Mouse (Mus musculus) forebrain, embryonic 14.5 days (tissue): ENCODE data around the gene Timm22. TPM values are rescaled to one million over a fixed set of nuclear protein-coding genes. Genes with fewer than 3 reads are reported as not detected.

Experiments used
- ATAC-seq: fragments of 200-750 bp; cut with Nextera tagmentation; 2 replicates; pipeline ENCODE4 v1.8.0; 2017; ENCODE audit warnings: mild to moderate bottlenecking, moderate library complexity
- DNase-seq: peaks from one replicate; pipeline ENCODE4 v3.0.0-alpha.2; 2015; ENCODE audit warnings: low spot score
- H3K27ac ChIP-seq: fragments of 300-500 bp; sonication (generic); 2 replicates; pipeline ENCODE4 v1.5.1; 2014; ENCODE audit warnings: low read depth, mild to moderate bottlenecking, control low read depth, low read length, moderate library complexity
- H3K27me3 ChIP-seq: fragments of 300-500 bp; sonication (generic); replicated peaks from 2 replicates; pipeline ENCODE4 v1.6.1; 2014; ENCODE audit warnings: low read length, control low read depth, mixed read lengths; ENCODE audit not compliant: control insufficient read depth, insufficient read depth
- H3K36me3 ChIP-seq: fragments of 300-500 bp; sonication (generic); 2 replicates; pipeline ENCODE4 v1.6.1; 2014; ENCODE audit warnings: low read length, control low read depth; ENCODE audit not compliant: control insufficient read depth, insufficient read depth
- H3K4me1 ChIP-seq: fragments of 300-500 bp; sonication (generic); 2 replicates; pipeline ENCODE4 v1.6.1; 2014; ENCODE audit warnings: antibody characterized with exemption, low read length, control low read depth; ENCODE audit not compliant: control insufficient read depth, insufficient read depth
- H3K4me2 ChIP-seq: fragments of 300-500 bp; sonication (generic); 2 replicates; pipeline ENCODE4 v1.6.1; 2014; ENCODE audit warnings: mild to moderate bottlenecking, control low read depth, low read length
- H3K4me3 ChIP-seq: fragments of 300-500 bp; sonication (generic); 2 replicates; pipeline ENCODE4 v1.5.1; 2014; ENCODE audit warnings: low read depth, low read length, control low read depth
- H3K9ac ChIP-seq: fragments of 300-500 bp; sonication (generic); 2 replicates; pipeline ENCODE4 v1.6.1; 2014; ENCODE audit warnings: mild to moderate bottlenecking, low read length, control low read depth, moderate library complexity
- H3K9me3 ChIP-seq: fragments of 300-500 bp; sonication (generic); replicated peaks from 2 replicates; pipeline ENCODE4 v1.6.1; 2016; ENCODE audit warnings: low read length, control low read depth, mixed read lengths; ENCODE audit not compliant: control insufficient read depth
- WGBS: fragments of 180-500 bp; shearing (Covaris S2); extraction: QIAGEN DNeasy Blood & Tissue Kit; methylation state at CpG from one replicate; pipeline ENCODE4 v1.1.7; 2014; 5-methylcytosine and 5-hydroxymethylcytosine counted together
- polyA plus RNA-seq: library from polyadenylated mRNA; unstranded; fragments of >200 nt; fragmentation: Nextera tagmentation; extraction: Ambion mirVana; gene quantifications from 2 replicates; pipeline ENCODE4 v1.2.1, GENCODE M21; 2014

The Timm22 gene
- polyA plus RNA-seq, 1 experiment from 2014 or later = 125 TPM

GRCm38 (mm10) chr11:76398312-76398797, 8.4 kb upstream of the Timm22 start:
- DNase-seq (peak; percentile 45), ATAC-seq (peak; percentile 59)
- peak overlapping the region; percentile 82 for H3K9ac ChIP-seq
- no peaks in the 10 kb centered on the region for H3K36me3 ChIP-seq
- H3K9me3 ChIP-seq = no peaks in the 10 kb centered on the region
- no peaks in the 10 kb centered on the region for H3K27me3 ChIP-seq
- H3K4me2 ChIP-seq = peak overlapping the region; percentile 76
- H3K4me3 ChIP-seq = peak overlapping the region; percentile 83
- peak overlapping the region; percentile 82 for H3K27ac ChIP-seq
- peaks cover 10% of the 10 kb centered on the region for H3K4me1 ChIP-seq
- WGBS = under 1% methylated on average over 27 of the region's 33 CpGs

GRCm38 (mm10) chr11:76398798-76399586, 7.8 kb upstream of the Timm22 start, which contains the start of gene Nxn:
Nxn (minus strand) TSS chr11:76399140.
- Histone ChIP-seq H3K36me3 (no peaks in the 10 kb centered on the region), H3K9me3 (no peaks in the 10 kb centered on the region), H3K4me3 (peak within 1 kb of the TSS; percentile 83), H3K4me1 (peaks cover 10% of the 10 kb centered on the region), H3K4me2 (peak within 1 kb of the TSS; percentile 76), H3K27ac (peak within 1 kb of the TSS; percentile 82), H3K9ac (peak within 1 kb of the TSS; percentile 82), H3K27me3 (no peaks in the 10 kb centered on the region)
- DNase-seq (peak; percentile 90), ATAC-seq (peak; percentile 91)
- under 1% methylated on average over 43 of the region's 70 CpGs for WGBS

GRCm38 (mm10) chr11:76399587-76400330, 7.0 kb upstream of the Timm22 start:
- H3K9ac ChIP-seq = no peak overlapping the region; the same call in 1 of the 2 replicates
- peak; percentile 87 for DNase-seq
- H3K27ac ChIP-seq = no peak overlapping the region; the same call in 1 of the 2 replicates
- H3K4me1 ChIP-seq = peaks cover 10% of the 10 kb centered on the region
- no peaks in the 10 kb centered on the region for H3K36me3 ChIP-seq
- H3K27me3 ChIP-seq = no peaks in the 10 kb centered on the region
- peak; percentile 19; the same call in 1 of the 2 replicates for ATAC-seq
- H3K9me3 ChIP-seq = no peaks in the 10 kb centered on the region
- peak overlapping the region; percentile 83; the same call in 1 of the 2 replicates for H3K4me3 ChIP-seq
- H3K4me2 ChIP-seq = peak overlapping the region; percentile 76
- WGBS = 9% methylated on average over 11 of the region's 11 CpGs

DNA sequence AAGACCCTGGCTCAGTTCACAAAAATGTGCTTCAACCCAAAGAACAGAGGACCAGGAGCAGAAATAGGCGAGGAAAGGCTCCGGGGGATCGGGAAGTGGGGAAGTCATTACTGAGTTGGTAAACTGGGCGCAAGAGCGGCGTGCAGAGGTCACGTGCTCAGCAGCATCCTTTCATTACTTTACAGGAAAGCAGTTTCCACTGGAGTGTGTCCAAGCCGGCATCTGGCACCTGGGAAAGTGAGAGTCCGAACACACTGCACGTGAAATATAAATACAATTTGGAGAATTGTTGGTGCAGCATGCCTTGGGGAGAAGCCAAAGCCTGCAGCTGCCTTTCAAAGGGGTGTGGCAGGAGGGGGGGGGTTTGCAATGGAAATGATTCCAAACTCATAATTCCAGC, 5.4 kb upstream of the Timm22 start:
- Histone ChIP-seq H3K9ac (no peak overlapping the region; the same call in 1 of the 2 replicates), H3K4me2 (no peak overlapping the region), H3K4me3 (no peak overlapping the region), H3K4me1 (peaks cover 10% of the 10 kb centered on the region), H3K27ac (no peak overlapping the region), H3K27me3 (no peaks in the 10 kb centered on the region), H3K36me3 (no peaks in the 10 kb centered on the region), H3K9me3 (no peaks in the 10 kb centered on the region)
- no peak for ATAC-seq
- peak; percentile 71 for DNase-seq
- 50% methylated on average over 10 of the region's 10 CpGs for WGBS

DNA sequence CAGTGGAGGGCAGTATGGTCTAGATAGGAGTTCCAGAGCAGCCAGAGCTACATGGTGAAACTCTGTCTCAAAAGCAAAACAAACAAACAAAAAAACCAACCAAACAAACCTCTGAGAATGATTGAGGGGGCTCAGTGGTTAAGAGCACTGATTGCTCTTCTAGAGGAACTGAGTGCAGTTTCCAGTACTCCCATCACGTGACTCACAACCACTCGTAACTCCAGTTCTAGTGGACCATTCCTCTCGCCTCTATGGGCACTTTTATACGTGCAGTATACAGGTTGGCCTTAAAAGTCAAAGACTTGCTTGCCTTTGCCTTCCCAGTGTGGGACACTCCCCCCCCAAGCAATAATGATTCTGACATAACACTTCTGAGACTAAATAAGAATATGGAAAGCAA, 1.6 kb upstream of the Timm22 start:
- ATAC-seq (no peak), DNase-seq (no peak)

GRCm38 (mm10) chr11:76405626-76406264, 1.0 kb upstream of the Timm22 start:
- Histone ChIP-seq H3K4me3 (no peak overlapping the region), H3K36me3 (no peaks in the 10 kb centered on the region), H3K4me2 (no peak overlapping the region), H3K4me1 (0 out of 2 replicates have a peak, but pooled peaks cover 2% of the 10 kb centered on the region), H3K9me3 (no peaks in the 10 kb centered on the region), H3K27ac (no peak overlapping the region), H3K9ac (no peak overlapping the region), H3K27me3 (no peaks in the 10 kb centered on the region)
- ATAC-seq (no peak), DNase-seq (no peak)
- 87% methylated on average over 5 of the region's 5 CpGs for WGBS

More for the DNA sequence above, 1.6 kb upstream of the Timm22 start:
- 65% methylated on average over 4 of the region's 4 CpGs for WGBS
- H3K27ac ChIP-seq = no peak overlapping the region
- no peak overlapping the region for H3K4me3 ChIP-seq
- 0 out of 2 replicates have a peak, but pooled peaks cover 2% of the 10 kb centered on the region for H3K4me1 ChIP-seq
- no peaks in the 10 kb centered on the region for H3K9me3 ChIP-seq
- no peaks in the 10 kb centered on the region for H3K27me3 ChIP-seq
- H3K4me2 ChIP-seq = no peak overlapping the region
- no peak overlapping the region for H3K9ac ChIP-seq
- H3K36me3 ChIP-seq = no peaks in the 10 kb centered on the region

GRCm38 (mm10) chr11:76410826-76411225, 4.1 kb downstream of the Timm22 start:
- no peaks in the 10 kb centered on the region for H3K9me3 ChIP-seq
- H3K36me3 ChIP-seq = peaks cover 28% of the 10 kb centered on the region
- 0 out of 2 replicates have a peak, but pooled peaks cover 2% of the 10 kb centered on the region for H3K4me1 ChIP-seq
- no peak for ATAC-seq
- 67% methylated on average over 12 of the region's 12 CpGs for WGBS
- peak; percentile 76 for DNase-seq
- H3K9ac ChIP-seq = no peak overlapping the region
- H3K4me3 ChIP-seq = no peak overlapping the region
- H3K4me2 ChIP-seq = no peak overlapping the region
- no peaks in the 10 kb centered on the region for H3K27me3 ChIP-seq
- no peak overlapping the region for H3K27ac ChIP-seq

DNA sequence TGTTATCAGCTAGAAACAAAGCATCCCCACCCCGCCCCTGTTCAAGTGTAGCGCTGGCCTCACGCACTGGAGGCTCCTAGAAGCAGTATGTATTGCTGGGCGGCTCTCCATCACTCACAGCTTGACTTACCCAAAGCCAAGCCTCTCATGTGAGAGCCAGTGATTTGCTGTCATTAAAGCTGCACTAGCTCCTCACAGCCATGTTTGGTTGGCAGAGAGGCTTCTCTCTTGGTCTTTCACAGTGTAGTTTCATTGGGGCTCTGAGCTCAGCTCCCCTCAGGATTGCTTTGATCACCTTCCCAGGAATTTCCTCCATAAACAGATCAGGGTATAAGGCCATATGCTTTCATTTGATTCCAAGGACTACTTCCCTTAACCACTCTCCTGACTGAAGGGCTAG, 6.5 kb downstream of the Timm22 start:
- Histone ChIP-seq H3K4me3 (no peak overlapping the region), H3K27me3 (no peaks in the 10 kb centered on the region), H3K36me3 (peaks cover 52% of the 10 kb centered on the region), H3K4me1 (no peaks in the 10 kb centered on the region), H3K27ac (no peak overlapping the region), H3K9me3 (no peaks in the 10 kb centered on the region), H3K9ac (no peak overlapping the region), H3K4me2 (no peak overlapping the region)
- DNase-seq = peak; percentile 42
- no peak for ATAC-seq
- WGBS = 80% methylated on average over 4 of the region's 4 CpGs
